Mouse (Mus musculus) retina, adult 2 months (tissue): ENCODE results near the gene Eif4a2.
A peak's percentile ranks its signal among the peaks of the same experiment; 100 is the strongest.
"Not testable (repeated sequence)": the region's sequence is repeated elsewhere in the genome, so short reads cannot be mapped to it uniquely, and the experiment has no call there.

Experiments used
- DNase-seq: peaks from one replicate; pipeline ENCODE4 v3.0.0-alpha.2; 2012; ENCODE audit warnings: low read depth, low spot score

The Eif4a2 gene

DNA sequence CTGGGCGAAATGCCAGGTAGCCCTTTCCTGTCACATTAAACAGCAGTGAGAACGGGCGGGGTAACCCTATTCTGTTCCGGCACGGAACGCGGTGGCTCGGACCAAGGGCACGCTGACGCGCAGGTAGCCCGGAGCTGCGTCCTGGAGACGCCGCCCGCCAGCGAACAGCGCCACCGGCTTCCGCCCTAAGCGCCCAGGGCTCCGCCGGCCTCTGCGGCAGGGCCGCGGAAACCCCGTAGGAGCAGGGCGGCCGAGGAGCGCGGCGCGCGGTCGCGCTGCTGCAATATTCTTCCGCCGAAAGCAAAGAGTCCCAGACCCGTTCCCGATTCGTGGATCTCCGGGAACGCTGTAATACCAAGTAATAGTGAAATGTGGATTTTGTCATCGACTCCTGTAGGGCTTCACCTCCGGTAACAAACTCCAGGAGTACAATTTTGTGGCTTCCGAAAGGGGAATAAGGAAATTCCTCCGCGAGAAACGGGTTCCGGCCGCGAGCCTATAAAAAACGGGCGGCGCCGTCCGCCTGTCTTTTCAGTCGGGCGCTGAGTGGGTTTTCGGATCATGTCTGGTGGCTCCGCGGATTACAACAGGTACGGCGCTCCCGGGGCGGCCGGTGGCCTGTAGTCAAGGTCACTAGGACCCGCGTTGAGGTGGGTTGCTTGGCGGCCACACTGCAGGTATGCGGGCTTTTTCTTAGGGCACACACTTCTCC, at the start of gene Eif4a2:
Gene Eif4a2, plus strand, starts transcription at position 214 of the 712 bp plus-strand sequence.
- DNase-seq = peak; percentile 94

- DNase-seq = not testable (repeated sequence)
Observed at GRCm38 (mm10) chr16:23057668-23058447, 49.4 kb upstream of the Eif4a2 start, which contains the start of gene Kng1. Kng1 (plus strand) TSS chr16:23057865.

DNA sequence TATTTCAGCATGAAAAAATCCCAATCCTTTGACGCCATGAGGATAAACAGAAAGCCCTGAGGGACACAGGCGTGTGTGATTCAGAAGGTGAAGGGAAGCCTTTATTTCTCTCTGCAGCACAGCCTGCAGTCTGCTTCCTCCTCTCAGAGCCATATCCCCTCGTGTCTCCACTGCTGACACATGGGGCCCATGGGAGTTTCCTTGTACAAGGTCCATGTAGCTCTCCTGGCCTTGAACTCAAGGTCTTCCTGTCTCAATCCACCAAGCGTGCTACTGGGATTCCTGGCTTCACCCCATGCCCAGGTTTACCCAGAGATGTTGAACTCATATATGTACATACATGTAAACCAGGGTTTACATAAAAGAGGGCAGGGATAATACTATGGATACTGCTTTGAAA, 47.6 kb upstream of the Eif4a2 start:
- not testable (repeated sequence) for DNase-seq

DNA sequence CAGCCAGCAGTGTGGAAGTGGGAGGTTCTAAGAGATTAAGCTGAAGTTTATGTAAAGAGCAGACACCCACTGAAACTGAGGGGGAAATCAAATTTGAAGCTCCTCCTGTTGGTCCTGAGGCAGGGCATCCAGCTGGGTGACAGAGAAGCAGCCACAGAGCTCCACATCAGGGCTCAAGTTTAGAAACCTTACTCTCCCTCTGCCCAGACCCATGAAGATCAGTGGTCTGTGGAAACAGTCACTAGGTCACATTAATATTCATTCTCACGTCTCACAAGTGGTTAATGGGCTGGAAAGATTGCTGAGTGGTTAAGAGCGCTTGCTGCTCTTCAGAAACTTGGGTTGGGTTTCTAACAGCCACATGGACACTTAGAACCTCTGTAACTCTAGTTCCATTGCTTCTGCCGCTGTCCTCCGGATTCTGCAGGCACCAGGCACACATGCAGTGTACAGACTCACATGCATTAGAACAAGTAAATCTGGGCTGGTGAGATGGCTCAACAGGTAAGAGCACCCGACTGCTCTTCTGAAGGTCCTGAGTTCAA, 46.4 kb upstream of the Eif4a2 start:
- not testable (repeated sequence) for DNase-seq

- not testable (repeated sequence) for DNase-seq
Observed at GRCm38 (mm10) chr16:23077516-23077915, 29.7 kb upstream of the Eif4a2 start.

DNA sequence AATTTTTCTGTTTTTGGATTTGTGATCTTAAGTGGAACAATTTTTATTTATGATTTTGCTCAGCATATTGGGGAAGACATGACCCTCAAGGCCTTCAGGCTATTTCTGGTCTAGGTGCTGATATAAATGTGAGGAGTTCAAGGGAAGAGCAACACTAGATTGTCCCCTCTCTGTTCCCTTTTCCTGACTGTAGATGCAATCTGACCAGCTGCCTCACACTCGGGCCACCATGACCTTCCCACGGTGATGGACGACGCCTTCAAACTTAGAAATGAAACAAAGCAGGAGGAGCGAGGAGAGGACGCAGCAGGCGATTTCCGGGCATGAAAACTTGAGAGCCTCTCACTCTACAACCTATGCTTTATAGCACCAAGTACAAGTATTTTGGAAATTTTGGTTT, 20.1 kb upstream of the Eif4a2 start:
- not testable (repeated sequence) for DNase-seq

DNA sequence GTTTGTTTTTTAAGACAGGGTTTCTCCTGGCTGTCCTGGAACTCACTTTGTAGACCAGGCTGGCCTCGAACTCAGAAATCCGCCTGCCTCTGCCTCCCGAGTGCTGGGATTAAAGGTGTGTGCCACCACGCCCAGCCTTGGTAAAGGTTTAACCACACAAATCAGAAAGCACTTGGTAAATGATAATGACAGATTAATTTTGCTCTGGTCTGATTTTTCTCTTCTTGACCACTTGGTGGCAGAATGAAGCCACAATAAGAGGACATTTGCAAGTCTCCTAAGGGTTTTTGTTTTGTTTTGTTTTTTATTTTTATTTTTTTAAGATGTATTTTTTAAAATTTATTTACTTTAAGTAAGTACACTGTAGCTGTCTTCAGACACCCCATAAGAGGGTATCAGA, 19.5 kb upstream of the Eif4a2 start:
- not testable (repeated sequence) for DNase-seq

- not testable (repeated sequence) for DNase-seq
Observed at GRCm38 (mm10) chr16:23088491-23088890, 18.8 kb upstream of the Eif4a2 start.

DNA sequence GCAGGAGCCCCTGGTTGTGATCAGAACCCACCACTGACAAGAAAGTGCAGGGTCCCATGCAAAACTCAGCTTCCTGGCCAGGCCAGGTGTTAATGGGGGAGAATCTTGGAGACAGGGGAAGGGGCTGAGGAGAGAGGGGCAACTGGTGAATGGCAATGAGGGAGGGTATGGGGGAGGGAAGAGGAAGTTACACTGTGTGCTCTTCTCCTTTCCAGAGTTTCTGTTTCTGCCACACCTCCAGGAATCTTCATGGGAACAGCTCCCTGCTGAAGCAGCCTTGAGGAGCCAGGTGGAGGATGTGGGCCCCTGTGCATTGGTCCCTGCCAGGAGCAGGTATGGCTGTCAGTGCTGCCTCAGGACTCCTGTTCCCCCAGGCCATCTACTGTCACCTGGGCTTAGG, 15.9 kb upstream of the Eif4a2 start:
- DNase-seq = not testable (repeated sequence)

DNA sequence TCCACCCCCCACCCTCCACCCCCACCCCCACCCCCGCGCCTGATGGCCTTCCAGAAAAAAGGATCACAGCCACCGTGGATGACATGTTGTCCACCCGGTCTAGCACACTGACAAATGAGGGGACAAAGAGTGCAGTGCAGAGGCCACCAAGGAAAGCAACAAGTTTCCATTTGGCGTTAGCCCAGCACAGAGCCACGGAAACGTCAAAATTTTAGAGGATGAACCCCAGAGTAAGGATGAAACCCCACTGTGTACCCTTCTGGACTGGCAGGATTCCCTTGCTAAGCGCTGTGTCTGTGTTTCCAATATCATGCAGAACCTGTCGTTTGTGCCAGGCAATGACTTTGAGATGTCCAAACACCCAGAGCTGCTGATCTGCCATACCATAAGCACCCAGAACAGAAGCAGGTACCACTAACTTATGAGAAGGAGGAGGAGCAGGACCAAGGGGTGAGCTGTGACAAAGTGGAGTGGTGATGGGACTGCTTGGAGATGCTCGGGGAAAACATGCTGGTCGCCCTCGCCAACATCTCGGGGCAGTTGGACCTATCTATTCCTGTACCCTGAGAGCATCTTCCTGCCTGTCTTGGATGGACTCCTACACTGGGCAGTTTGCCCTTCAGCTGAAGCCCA, 13.8 kb upstream of the Eif4a2 start:
- DNase-seq = no peak

DNA sequence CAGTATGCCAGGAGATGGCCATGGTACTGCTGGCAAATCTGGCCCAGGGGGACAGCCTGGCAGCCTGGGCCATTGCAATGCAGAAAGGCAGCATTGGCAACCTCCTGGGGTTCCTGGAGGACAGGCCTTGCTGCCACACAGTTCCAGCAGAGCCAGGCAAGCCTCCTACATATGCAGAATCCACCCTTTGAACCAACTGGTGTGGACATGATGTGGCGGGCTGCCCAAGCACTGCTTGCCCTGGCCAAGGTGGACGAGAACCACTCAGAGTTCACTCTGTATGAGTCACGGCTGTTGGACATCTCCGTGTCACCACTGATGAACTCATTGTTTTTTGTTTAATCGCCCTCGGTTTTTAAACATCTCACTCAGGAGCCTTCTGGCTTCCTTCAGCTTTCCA, 13.1 kb upstream of the Eif4a2 start:
- no peak for DNase-seq

- DNase-seq = not testable (repeated sequence)
Observed at GRCm38 (mm10) chr16:23095581-23095980, 11.7 kb upstream of the Eif4a2 start.

DNA sequence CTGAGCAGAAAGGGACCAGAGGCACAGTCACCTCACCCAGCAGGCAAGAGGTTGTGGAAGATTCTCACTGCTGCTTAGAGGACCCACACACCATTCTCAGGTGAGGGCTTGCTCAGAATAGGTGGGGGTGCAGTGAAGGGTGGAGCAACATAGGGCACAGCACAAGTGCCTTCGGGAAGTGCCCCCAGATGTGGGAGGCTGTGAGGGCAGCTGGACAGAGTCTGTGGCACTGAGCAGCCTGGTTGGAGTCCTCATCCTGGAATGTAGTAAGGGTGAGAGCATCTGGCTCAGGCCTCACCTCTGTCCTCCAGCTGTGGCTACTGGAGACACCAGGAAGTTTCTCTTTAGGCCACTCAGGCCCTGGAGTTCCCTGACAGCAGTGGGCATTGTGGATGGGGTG, 10.4 kb upstream of the Eif4a2 start:
- not testable (repeated sequence) for DNase-seq

DNA sequence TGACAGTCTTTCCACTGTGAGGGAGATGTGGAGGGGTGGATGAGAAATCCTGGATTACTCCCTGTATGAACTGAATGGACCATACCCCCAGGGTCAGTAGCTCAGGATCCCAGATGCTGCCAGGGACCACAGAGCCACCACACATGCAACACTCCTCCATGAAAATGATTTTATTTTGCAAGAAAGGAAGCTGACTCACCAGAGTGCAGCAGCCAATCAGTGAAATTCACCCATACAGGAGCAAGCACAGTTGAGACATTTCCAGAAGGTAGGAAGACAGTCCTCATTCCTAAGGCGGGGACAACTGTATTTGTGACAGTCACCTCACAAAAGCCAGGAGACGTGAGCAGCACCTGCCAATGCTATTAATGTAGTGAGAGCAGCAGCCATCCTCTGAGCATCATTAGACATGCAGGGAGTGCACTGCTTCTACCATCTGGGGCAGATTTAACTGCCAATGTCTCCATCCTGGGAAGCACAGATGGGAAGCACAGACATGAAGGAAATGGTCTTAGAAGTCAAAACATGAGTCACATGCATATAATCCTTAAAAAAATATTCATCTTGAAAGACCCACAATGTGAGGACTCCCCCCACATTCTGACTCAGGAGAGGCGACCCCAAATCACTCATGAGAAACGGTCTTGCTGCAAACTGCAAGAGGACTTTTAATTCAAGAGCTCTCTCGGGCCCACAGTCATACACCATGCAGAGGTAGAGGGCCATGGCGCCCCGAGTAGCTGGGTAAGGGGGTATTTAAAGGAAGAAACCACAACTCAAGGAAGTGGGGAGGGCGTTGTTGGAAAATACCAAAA, 9.7 kb upstream of the Eif4a2 start:
- not testable (repeated sequence) for DNase-seq

DNA sequence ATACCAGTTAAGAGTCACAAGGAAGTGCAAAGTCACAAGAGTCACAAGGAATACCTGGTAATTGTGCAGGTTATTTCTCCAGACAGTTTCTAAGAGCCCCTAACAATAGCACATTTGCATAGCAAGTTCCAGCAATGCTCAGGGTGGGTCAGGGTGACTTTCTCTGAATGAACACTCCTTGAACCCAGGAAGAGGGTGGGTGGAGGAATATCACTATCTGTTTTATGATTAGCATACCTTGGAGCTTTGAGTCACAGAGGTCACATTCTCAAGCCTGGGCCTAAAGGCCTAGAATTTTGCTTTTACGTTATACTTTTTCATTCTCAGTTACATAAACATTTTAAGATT, 9.2 kb upstream of the Eif4a2 start:
- DNase-seq = not testable (repeated sequence)

- DNase-seq = no peak
Observed at GRCm38 (mm10) chr16:23099632-23100031, 7.6 kb upstream of the Eif4a2 start.

- no peak for DNase-seq
Observed at GRCm38 (mm10) chr16:23100099-23100575, 7.1 kb upstream of the Eif4a2 start.

DNA sequence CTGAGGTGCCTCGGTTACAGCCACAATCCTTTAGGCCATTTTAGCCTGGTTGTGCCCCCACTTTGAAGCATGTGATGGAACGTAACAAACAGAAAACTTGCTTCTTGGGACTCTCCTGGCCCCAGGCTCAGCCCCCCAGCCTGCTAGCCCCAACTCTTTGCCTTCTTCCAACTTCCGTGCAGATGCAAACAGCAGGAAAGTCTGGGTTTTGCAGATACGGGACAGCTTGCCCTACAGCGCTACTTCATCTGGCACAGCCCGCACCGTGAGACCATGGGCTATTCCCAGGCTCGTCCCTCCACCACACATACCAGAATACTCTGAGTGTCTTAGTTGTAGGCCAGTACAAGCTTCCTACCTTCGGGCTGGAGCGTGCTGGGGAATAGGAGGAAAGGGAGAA, 6.6 kb upstream of the Eif4a2 start:
- no peak for DNase-seq

DNA sequence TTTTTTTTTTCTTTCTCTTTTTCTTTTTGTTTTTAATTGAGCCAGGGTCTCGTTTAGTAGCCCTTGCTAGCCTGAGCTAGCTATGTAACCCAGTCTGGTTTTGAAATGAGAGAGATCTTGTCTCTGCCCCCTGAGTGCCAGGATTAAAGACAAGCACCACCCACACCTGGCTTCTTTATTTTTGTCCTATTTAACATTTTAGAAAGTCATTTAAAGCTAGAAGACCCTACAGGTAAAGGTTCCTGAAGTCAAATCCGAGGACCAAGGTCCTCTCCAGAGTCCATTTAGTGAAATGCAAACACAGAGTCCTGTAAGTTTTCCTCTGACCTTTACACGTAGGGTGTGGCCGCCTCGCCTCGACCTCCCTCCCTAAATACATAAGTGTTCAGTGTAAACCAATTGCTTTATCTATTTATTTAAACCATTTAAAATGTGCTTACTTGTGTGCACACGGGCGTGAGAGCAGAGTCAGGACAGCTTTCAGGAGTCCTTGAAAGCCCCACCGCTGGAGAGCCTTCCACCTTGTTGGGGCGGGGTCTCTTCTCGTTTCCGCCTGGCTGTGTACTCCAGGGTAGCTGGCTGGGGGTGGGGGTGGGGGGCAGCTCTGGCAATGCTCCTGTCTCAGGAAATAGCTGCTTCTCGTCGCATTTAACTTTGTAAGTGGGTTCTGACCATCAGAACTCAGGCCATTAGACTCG, 4.8 kb upstream of the Eif4a2 start:
- DNase-seq = no peak

- DNase-seq = no peak
Observed at GRCm38 (mm10) chr16:23103038-23103745, 4.1 kb upstream of the Eif4a2 start.
